Mouse (Mus musculus) forebrain, embryonic 15.5 days (tissue): ENCODE measurements around the gene Hectd1. TPM values are rescaled to one million over a fixed set of nuclear protein-coding genes. Genes with fewer than 3 reads are reported as not detected.

Experiments
- ATAC-seq: fragments of 200-750 bp; cut with Nextera tagmentation; replicated peaks from 2 replicates; pipeline ENCODE4 v1.8.0; 2017; ENCODE audit warnings: mild to moderate bottlenecking, moderate TSS enrichment, moderate library complexity
- H3K27ac ChIP-seq: fragments of 300-500 bp; sonication (generic); replicated peaks from 2 replicates; pipeline ENCODE4 v1.5.1; 2015; ENCODE audit warnings: mild to moderate bottlenecking, inconsistent platforms
- H3K27me3 ChIP-seq: fragments of 300-500 bp; sonication (generic); 2 replicates; pipeline ENCODE4 v1.6.1; 2015; ENCODE audit warnings: inconsistent platforms
- H3K36me3 ChIP-seq: fragments of 300-500 bp; sonication (generic); 2 replicates; pipeline ENCODE4 v1.6.1; 2015; ENCODE audit warnings: mild to moderate bottlenecking, inconsistent platforms
- H3K4me1 ChIP-seq: fragments of 300-500 bp; sonication (generic); 2 replicates; pipeline ENCODE4 v1.6.1; 2015; ENCODE audit warnings: inconsistent platforms
- H3K4me2 ChIP-seq: fragments of 300-500 bp; sonication (generic); replicated peaks from 2 replicates; pipeline ENCODE4 v1.6.1; 2015; ENCODE audit warnings: mild to moderate bottlenecking, inconsistent platforms
- H3K4me3 ChIP-seq: fragments of 300-500 bp; sonication (generic); 2 replicates; pipeline ENCODE4 v1.5.1; 2015; ENCODE audit warnings: mild to moderate bottlenecking, inconsistent platforms
- H3K9ac ChIP-seq: fragments of 300-500 bp; sonication (generic); replicated peaks from 2 replicates; pipeline ENCODE4 v1.6.1; 2015; ENCODE audit warnings: mild to moderate bottlenecking, inconsistent platforms
- H3K9me3 ChIP-seq: fragments of 300-500 bp; sonication (generic); 2 replicates; pipeline ENCODE4 v1.6.1; 2016; ENCODE audit warnings: inconsistent platforms
- WGBS: fragments of 180-500 bp; shearing (Covaris S2); methylation state at CpG from one replicate; pipeline ENCODE4 v1.1.7; 2015; ENCODE audit warnings: mixed read lengths; 5-methylcytosine and 5-hydroxymethylcytosine counted together
- polyA plus RNA-seq: library from polyadenylated mRNA; unstranded; fragments of >200 nt; fragmentation: Nextera tagmentation; extraction: Ambion mirVana; gene quantifications from 2 replicates; pipeline ENCODE4 v1.2.1, GENCODE M21; 2015

Hectd1 gene
- polyA plus RNA-seq, 1 experiment from 2014 or later = 42.7 TPM

DNA sequence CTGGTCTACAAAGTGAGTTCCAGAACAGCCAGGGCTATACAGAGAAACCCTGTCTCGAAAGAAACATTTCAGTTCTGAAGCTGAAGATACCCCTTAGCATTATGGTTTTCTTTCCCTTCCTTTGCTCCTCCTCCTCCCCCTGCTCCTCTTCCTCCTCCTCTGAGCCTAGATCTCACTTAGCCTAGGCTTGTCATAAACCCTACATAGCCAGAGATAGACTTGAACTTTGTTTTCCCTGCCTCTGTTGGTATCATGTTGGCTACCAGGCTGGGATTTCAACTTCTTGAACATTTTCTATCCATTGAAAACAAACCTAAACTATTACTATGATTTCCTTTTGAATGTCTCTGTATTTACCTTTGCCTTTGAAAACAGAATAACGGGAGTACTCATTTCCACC, 26.5 kb upstream of the Hectd1 start:
- WGBS = 97% methylated on average over 2 of the region's 2 CpGs
- Histone ChIP-seq H3K9me3 (no peaks in the 10 kb centered on the region), H3K9ac (no peak overlapping the region), H3K4me3 (no peak overlapping the region), H3K36me3 (no peaks in the 10 kb centered on the region), H3K4me2 (no peak overlapping the region), H3K27ac (no peak overlapping the region), H3K4me1 (no peaks in the 10 kb centered on the region), H3K27me3 (no peaks in the 10 kb centered on the region)
- no peak for ATAC-seq

DNA sequence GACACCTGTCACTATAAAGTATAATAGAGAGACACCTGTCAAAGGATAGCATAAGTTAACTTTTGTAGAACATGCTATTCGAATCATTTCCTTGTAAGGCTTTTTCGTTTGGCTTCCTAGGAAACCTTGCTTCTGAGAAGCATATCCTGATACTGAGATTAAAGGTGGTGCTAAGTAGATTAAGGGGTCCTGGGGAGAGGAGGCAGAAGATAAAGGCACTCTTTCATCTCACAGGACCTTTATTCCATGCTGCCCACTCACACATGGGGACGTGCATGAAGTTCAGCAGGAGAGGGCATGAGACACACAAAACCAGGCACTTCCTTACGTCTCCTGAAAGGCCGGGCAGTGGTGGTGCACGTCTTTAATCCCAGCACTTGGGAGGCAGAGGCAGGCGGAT, 26.1 kb upstream of the Hectd1 start:
- 71% methylated on average over 7 of the region's 7 CpGs for WGBS
- ATAC-seq = no peak
- H3K4me2 ChIP-seq = no peak overlapping the region
- no peaks in the 10 kb centered on the region for H3K9me3 ChIP-seq
- no peak overlapping the region for H3K27ac ChIP-seq
- no peaks in the 10 kb centered on the region for H3K4me1 ChIP-seq
- H3K36me3 ChIP-seq = no peaks in the 10 kb centered on the region
- no peaks in the 10 kb centered on the region for H3K27me3 ChIP-seq
- H3K4me3 ChIP-seq = no peak overlapping the region
- no peak overlapping the region for H3K9ac ChIP-seq

DNA sequence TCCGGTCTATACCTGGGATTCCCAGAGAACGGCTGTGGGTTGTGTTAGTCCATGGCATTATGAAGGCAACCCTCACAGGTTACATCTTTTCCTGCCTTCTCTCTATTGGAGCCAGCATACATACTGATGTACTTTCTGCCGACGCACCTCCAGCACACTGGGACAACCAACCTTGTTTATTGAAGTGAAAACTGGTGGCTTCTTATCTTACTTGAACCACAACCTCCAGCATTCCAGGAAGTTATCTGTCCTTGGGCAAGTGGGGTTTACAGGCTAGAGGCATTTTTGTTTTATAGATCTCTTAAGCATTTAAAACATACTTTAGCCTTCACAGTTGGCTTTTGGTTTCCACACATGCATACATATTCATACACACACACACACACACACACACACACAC, 22.3 kb upstream of the Hectd1 start:
- no peak overlapping the region for H3K9ac ChIP-seq
- H3K36me3 ChIP-seq = no peaks in the 10 kb centered on the region
- no peaks in the 10 kb centered on the region for H3K9me3 ChIP-seq
- ATAC-seq = no peak
- 88% methylated on average over 4 of the region's 4 CpGs for WGBS
- H3K4me1 ChIP-seq = no peaks in the 10 kb centered on the region
- H3K27ac ChIP-seq = no peak overlapping the region
- H3K27me3 ChIP-seq = no peaks in the 10 kb centered on the region
- no peak overlapping the region for H3K4me3 ChIP-seq
- no peak overlapping the region for H3K4me2 ChIP-seq

DNA sequence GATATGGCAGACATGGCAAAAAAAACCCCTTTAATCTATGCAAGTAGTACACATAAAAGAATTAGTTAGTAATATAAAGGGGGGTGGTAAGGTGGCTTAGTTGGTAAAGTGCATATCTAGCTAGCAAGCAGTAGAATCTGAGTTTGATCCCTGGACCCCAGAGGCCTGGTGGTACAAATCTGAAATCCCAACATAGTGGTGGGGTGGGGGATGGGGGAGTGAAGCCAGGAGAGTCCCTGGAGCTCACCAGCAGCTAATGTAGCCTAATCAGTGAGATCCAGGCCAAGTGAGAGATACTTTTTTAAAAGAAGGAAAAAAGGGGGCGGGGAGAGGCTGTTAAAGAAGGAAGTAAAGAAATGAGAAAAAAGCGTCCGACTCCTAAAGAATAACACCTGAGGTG, 21.8 kb upstream of the Hectd1 start:
- Histone ChIP-seq H3K9me3 (no peaks in the 10 kb centered on the region), H3K4me3 (no peak overlapping the region), H3K4me1 (no peaks in the 10 kb centered on the region), H3K9ac (no peak overlapping the region), H3K27ac (no peak overlapping the region), H3K27me3 (no peaks in the 10 kb centered on the region), H3K4me2 (no peak overlapping the region), H3K36me3 (no peaks in the 10 kb centered on the region)
- ATAC-seq = no peak
- WGBS = 81% methylated on average over 3 of the region's 3 CpGs

DNA sequence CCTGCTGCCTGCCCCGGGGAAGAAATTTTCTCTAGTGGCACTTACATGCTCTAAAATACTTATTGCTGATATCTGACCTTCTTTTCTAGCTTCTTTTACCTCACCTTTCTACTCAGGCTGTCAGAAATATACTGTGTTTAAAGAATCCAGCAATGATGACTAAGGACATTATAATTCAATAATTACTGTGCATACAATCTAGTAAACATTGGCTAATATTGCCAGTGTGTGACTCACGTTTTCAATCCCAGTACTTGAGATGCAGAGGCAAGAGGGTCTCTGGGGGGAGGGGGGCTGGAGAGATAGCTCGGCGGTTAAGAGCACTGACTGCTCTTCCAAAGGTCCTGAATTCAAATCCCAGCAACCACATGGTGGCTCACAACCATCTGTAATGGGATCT, 21.0 kb upstream of the Hectd1 start:
- H3K4me1 ChIP-seq = no peaks in the 10 kb centered on the region
- H3K27me3 ChIP-seq = no peaks in the 10 kb centered on the region
- no peak overlapping the region for H3K27ac ChIP-seq
- ATAC-seq = no peak
- no peak overlapping the region for H3K9ac ChIP-seq
- H3K4me3 ChIP-seq = no peak overlapping the region
- WGBS = 90% methylated on average over 4 of the region's 4 CpGs
- H3K4me2 ChIP-seq = no peak overlapping the region
- no peaks in the 10 kb centered on the region for H3K9me3 ChIP-seq
- H3K36me3 ChIP-seq = no peaks in the 10 kb centered on the region

DNA sequence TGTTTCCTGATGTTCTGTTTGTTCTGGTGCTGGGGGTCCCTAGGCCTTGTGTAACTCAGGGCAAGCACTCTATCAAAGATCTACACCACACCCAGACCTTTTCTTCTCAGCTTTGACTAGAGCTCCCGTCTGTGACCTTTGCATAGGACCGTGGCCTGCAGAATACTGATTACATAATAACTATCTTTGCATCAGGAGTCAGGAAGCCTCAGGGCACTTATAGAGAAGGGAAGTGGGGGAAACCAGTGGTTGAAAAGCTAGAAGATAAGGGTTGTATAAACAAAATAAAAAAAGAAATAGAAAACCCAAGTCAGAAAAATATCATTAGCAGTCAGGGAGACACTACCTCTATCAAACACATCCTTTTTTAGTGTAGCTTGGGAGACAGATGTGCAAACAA, 20.6 kb upstream of the Hectd1 start:
- WGBS = 97% methylated on average over 2 of the region's 2 CpGs
- no peak for ATAC-seq

DNA sequence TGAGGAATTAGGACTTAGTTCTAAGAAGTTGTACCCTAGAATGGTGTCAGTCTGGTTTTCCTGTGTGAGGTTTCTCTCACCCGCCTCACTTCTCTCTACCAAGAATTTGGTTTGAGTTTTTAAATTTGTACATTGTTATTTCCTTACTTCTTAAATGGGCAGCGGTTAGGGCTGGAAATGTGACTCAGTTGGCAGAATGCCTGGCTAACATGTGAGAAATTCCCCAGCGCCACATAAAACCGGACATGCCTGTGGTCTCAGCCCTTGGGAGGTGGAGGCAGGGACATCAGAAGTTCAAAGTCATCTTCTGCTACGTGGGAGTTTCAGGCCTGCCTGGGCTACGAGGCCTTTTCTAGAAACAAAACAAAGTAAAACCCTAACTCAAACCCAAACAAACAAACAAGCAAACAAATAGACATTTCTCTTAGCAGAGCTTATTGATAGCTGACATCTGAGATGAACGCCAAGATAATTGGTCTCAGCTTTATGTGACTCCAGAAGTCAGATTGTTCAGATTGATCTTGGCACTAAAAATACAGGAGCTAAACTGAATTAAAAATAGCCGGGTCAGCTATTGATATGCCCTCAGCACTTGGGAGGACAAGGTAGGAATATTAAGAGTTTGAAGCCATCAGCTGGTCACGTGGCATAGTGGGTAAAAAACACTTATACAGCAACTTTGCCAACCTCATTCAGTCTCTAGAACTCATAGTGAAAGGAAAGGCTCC, 18.8 kb upstream of the Hectd1 start:
- Histone ChIP-seq H3K4me3 (no peak overlapping the region), H3K36me3 (no peaks in the 10 kb centered on the region), H3K4me2 (no peak overlapping the region), H3K27me3 (no peaks in the 10 kb centered on the region), H3K27ac (no peak overlapping the region), H3K9ac (no peak overlapping the region), H3K9me3 (no peaks in the 10 kb centered on the region), H3K4me1 (peaks cover 9% of the 10 kb centered on the region)
- no peak for ATAC-seq
- WGBS = 91% methylated on average over 9 of the region's 9 CpGs

More for the DNA sequence above, 20.6 kb upstream of the Hectd1 start:
- no peak overlapping the region for H3K9ac ChIP-seq
- H3K36me3 ChIP-seq = no peaks in the 10 kb centered on the region
- H3K4me1 ChIP-seq = no peaks in the 10 kb centered on the region
- no peaks in the 10 kb centered on the region for H3K27me3 ChIP-seq
- no peak overlapping the region for H3K4me3 ChIP-seq
- no peak overlapping the region for H3K4me2 ChIP-seq
- no peak overlapping the region for H3K27ac ChIP-seq
- no peaks in the 10 kb centered on the region for H3K9me3 ChIP-seq

DNA sequence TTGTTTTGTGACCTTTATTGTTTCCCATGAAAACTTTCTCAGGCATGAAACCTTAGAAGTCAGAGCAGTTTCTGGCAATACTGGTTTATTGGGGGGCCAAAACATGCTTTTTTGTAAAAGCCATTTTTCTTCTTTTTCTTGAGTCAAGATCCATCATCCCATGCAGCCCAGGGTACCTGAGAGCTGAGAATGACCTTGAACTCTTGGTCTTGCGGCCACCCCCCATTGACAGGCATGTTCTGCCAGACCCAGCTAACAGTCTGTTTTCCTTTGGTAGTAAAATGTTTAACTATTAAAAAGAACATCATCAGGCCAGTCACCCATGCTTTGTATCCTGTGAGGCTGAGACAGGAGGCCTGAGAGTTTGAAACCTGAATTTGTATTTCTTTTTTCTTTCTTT, 15.9 kb upstream of the Hectd1 start:
- WGBS = 20% methylated on average over 1 of the region's 1 CpGs

DNA sequence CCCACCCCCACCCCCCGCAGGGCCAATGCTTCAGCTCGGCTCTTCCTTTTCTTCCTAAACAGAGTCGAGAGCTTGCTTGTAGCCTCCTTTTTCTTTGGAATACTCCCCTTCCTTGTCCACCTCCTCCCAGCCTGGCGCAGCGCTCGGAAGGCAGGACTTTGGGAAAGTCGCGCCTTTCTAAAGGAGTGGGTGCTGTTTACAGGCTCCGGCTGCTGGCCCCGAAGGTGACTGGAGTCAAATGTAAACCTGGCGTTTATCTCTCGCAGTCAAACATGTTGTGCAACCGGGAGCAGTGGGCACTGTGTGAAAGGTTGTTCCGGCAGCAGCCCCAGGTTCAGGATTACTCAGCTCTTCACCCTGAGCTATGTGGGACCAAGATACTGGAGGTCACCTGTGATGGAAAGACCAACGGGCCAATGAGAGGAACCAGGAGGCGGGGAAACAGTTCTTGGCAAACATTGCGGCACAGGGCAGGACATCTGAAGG, 15.5 kb upstream of the Hectd1 start:
- H3K27me3 ChIP-seq = no peaks in the 10 kb centered on the region
- peaks cover 9% of the 10 kb centered on the region for H3K4me1 ChIP-seq
- WGBS = under 1% methylated on average over 17 of the region's 17 CpGs
- ATAC-seq = peak; percentile 97
- H3K27ac ChIP-seq = peak overlapping the region; percentile 54
- H3K36me3 ChIP-seq = no peaks in the 10 kb centered on the region
- peak overlapping the region; percentile 62 for H3K4me2 ChIP-seq
- peak overlapping the region; percentile 50 for H3K9ac ChIP-seq
- H3K4me3 ChIP-seq = peak overlapping the region; percentile 47
- H3K9me3 ChIP-seq = no peaks in the 10 kb centered on the region

More for the DNA sequence above, 15.9 kb upstream of the Hectd1 start:
- Histone ChIP-seq H3K27ac (no peak overlapping the region), H3K4me3 (peak overlapping the region; percentile 47), H3K27me3 (no peaks in the 10 kb centered on the region), H3K36me3 (no peaks in the 10 kb centered on the region), H3K4me1 (peaks cover 9% of the 10 kb centered on the region), H3K4me2 (peak overlapping the region; percentile 62), H3K9me3 (no peaks in the 10 kb centered on the region), H3K9ac (no peak overlapping the region)
- peak; percentile 19; the same call in 1 of the 2 replicates for ATAC-seq

DNA sequence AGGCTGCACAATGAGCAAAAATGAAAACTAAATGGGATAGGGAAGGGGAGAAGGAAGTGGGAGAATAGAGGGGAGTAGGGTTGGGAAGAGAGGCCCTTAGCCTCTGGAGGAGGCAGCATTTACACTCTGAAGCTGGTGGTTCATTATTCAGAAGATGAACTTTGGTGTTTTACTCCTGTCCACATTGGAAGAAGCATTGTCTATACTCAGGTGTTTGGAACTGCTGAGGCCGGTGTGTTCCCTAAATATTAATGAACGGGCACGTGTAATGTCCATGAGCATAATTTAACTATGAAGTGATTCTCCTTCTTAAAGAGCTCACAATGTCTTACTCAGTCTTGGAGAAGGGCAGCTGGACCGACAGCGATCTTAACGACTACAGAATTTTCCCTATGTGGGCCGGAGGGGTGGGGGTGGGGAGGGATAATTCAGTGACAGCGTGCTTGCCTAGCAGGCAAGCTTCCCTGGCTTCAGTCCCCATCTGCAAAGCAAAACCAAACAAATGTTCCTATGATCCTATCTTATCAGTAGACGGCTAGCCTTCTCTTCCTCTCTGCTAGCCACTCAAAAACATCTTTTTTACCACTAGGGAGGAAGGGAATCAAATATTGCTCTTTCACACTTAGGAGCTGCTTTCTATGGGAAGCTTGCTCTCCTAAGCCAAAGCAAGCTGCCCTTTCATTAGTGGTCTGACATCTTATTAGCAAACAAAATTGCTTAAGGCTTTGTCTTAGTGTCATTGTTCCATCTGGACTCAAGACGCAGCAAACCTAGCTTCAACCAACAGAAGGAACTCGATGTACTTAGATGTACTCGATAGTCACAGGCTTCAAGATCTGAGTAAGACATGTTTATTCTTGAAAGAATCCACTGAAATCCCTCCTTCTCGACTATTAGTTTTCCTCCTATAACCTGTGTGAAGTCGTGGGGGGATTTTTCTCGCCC, 14.5 kb upstream of the Hectd1 start:
- H3K36me3 ChIP-seq = no peaks in the 10 kb centered on the region
- 30% methylated on average over 15 of the region's 15 CpGs for WGBS
- peaks cover 9% of the 10 kb centered on the region for H3K4me1 ChIP-seq
- peak overlapping the region; percentile 47 for H3K4me3 ChIP-seq
- no peaks in the 10 kb centered on the region for H3K27me3 ChIP-seq
- H3K4me2 ChIP-seq = peak overlapping the region; percentile 62
- peak overlapping the region; percentile 54; the same call in 1 of the 2 replicates for H3K27ac ChIP-seq
- ATAC-seq = 0 out of 2 replicates have a peak, but pooled peaks have one; percentile 5
- no peaks in the 10 kb centered on the region for H3K9me3 ChIP-seq
- H3K9ac ChIP-seq = peak overlapping the region; percentile 50

DNA sequence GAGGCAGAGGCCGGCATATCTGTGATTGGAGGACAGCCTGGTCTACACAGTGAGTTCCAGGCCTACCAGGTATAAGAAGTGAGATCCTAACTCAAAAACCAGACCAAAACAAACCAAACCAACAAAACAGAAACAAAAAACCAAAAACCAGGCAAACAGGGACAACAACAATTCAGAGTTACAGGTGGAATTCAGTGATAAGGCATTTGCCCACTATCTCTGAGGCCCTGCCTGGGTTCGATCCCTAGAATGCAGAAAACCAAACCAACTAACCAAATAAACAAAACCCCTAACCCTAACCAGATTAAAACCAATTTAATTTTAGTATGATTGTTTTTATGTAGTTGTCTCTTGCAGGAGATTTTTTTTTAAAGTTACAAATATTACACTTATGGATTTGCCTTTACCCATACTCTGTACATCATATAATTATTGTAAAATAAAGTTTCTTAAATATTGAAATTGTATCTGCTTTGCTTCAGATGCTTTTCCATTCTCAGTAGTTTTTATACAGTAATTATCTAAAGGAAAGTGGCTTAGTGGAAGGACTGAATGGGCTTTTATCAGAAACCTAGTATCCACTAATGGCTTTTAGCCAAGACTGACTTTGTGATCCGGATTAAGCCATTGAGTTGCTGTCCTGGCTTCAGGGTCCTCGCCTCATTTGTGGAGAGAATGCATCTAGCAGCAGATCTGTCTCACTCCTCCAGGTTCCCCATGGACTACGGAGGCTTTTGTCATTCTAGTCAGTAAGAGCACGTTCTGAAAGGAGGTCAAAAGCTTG, 12.9 kb upstream of the Hectd1 start:
- no peaks in the 10 kb centered on the region for H3K36me3 ChIP-seq
- H3K9ac ChIP-seq = no peak overlapping the region
- H3K4me1 ChIP-seq = peaks cover 9% of the 10 kb centered on the region
- no peaks in the 10 kb centered on the region for H3K27me3 ChIP-seq
- H3K4me2 ChIP-seq = no peak overlapping the region
- H3K4me3 ChIP-seq = no peak overlapping the region
- no peaks in the 10 kb centered on the region for H3K9me3 ChIP-seq
- no peak for ATAC-seq
- H3K27ac ChIP-seq = no peak overlapping the region
- 35% methylated on average over 6 of the region's 6 CpGs for WGBS
